Mouse (Mus musculus) heart, adult 11 months (tissue): Measurements from ENCODE around the gene Gm2431.
"Not testable (repeated sequence)": the region's sequence is repeated elsewhere in the genome, so short reads cannot be mapped to it uniquely, and the experiment has no call there.

ENCODE experiments used
- DNase-seq: peaks from one replicate; pipeline ENCODE4 v3.0.0; 2022

The Gm2431 gene

GRCm38 (mm10) chr7:142258254-142258653 lies at the start of gene Gm2431:
Gene Gm2431 (minus strand): TSS chr7:142258354.
- DNase-seq = not testable (repeated sequence)

- not testable (repeated sequence) for DNase-seq
Measured at GRCm38 (mm10) chr7:142303929-142304328, 45.8 kb upstream of the Gm2431 start.

DNA sequence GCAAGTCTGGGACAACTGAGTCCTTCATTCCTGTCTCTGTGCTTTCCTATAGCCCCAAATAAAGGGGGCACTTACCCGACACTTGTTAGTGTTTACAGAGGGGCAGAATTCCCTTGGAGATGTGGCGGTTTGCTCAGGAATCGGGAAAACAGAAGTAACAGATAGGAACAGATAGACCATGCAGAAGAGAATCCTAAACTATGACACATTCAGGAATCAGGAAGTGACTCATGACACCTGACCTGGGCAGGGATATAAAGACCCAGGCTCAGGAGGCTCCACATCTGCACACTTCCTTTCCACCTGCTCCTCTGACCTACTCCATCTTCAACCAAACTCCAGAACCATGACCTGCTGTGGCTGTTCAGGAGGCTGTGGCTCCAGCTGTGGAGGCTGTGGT lies 45.1 kb upstream of the Gm2431 start, which contains the start of gene Krtap5-4:
Gene Krtap5-4 (plus strand): TSS at position 301 of the 400 bp plus-strand sequence.
- DNase-seq = no peak

DNA sequence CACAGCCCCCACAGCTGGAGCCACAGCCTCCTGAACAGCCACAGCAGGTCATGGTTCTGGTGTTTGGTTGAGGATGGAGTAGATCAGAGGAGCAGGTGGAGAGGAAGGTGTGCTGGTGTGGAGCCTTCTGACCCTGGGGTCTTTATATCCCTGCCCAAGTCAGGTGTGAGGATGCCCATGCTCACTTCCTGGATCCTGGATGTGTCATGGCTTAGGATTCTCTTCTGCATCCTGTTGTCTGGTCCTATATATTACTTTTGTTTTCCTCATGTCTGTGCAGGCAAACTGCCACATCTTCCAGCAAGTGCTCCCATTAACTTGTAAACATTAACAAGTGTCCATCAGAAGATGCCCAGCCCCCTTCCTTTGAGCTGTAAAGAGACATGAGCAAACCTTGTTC lies 38.9 kb upstream of the Gm2431 start, which contains the start of gene Krtap5-1:
Gene Krtap5-1 (minus strand): TSS at position 101 of the 400 bp plus-strand sequence.
- DNase-seq = not testable (repeated sequence)

DNA sequence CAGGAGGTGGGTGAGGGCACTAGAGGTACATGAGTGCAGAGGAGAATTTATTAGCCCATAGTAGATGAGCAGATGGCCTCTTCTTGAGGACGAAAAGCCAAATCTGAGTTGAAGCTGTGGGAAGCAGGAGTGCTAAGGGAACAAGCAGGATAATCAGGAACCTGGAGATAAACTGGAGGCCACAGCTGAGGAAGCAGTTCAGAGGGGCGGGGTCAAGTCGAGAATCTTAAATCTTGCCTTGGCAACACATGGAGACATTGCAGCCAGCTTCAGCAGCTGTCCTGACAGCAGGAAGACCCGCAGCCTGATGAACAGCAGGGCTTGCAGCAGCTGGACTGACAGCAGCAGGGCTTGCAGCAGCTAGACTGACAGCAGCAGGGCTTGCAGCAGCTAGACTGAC lies 38.0 kb upstream of the Gm2431 start:
- peak; percentile 85 for DNase-seq

DNA sequence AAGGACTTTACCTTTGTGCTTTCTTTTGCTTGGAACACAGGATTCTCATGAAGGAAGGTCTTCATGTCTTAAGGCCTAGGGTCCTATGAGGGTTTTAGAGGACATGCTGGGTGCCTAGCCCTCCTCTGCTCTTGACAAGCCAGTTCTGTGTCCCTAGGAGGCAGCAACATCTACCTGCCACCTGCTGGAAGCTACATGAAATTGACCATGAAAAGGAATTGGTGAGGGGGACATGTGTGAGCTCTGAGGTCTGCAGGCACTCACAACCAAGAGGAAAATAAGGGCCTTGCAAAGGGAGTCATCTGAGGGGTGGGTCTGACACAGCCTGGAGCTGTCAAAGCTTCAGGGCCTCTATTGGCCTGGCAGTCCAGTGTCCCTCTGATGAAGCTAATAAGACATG lies 37.3 kb upstream of the Gm2431 start:
- DNase-seq = peak; percentile 83

GRCm38 (mm10) chr7:142293851-142294250 lies 35.7 kb upstream of the Gm2431 start:
- DNase-seq = peak; percentile 82

GRCm38 (mm10) chr7:142285910-142286612 lies 27.9 kb upstream of the Gm2431 start:
- peak; percentile 80 for DNase-seq

DNA sequence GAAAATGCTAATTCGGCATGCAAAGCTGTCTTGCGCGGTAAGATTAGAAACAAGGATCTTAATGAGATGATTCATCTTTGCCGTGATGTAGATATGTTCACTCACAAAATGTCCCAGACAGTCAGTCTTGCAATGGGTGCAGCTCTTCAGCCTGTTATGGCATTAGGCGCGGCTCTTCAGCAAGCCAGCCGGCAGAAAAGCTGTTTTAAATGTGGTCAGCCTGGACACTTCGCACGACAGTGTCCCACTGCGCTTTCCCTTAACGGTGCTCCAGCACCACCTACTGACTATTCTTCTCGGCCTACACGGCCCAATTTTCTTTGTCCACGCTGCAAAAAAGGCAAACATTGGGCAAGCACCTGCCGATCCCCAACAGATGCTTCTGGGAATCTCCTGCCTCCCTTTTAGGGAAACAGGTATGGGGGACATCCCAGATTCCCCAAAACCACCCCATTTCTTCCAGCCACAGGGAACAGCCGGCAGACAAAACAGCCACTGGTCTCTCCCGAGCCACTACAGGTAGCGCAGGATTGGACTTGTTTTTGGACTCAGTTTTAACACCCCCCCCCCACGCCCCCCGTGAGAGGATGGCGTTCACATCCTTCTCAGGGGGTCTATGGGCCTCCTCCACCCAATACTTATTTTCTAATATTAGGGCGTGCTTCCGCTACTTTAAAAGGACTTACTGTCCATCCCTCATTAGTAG lies 27.1 kb upstream of the Gm2431 start:
- DNase-seq = peak; percentile 92

- peak; percentile 97 for DNase-seq
Measured at GRCm38 (mm10) chr7:142284615-142285080, 26.5 kb upstream of the Gm2431 start.

- DNase-seq = peak; percentile 96
Measured at GRCm38 (mm10) chr7:142284023-142284591, 26.0 kb upstream of the Gm2431 start.

- not testable (repeated sequence) for DNase-seq
Measured at GRCm38 (mm10) chr7:142282847-142283246, 24.7 kb upstream of the Gm2431 start.

DNA sequence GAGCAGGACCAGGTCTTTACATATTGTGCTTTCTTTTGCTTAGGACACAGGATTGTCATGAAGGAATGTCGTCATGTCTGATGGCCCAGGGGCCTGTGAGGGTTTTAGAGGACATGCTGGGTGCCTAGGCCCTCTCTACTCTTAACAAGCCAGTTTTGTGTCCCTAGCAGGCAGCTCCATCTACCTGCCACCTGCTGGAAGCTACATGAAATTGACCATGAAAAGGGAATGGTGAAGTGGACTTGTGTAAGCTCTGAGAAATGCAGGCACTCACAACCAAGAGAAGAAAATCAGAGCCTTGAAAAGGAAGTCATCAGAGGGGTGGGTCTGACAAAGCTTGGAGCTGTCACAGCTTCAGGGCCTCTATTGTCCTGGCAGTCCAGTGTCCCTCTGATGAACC lies 21.1 kb upstream of the Gm2431 start:
- not testable (repeated sequence) for DNase-seq

GRCm38 (mm10) chr7:142278183-142278582 lies 20.0 kb upstream of the Gm2431 start:
- not testable (repeated sequence) for DNase-seq

DNA sequence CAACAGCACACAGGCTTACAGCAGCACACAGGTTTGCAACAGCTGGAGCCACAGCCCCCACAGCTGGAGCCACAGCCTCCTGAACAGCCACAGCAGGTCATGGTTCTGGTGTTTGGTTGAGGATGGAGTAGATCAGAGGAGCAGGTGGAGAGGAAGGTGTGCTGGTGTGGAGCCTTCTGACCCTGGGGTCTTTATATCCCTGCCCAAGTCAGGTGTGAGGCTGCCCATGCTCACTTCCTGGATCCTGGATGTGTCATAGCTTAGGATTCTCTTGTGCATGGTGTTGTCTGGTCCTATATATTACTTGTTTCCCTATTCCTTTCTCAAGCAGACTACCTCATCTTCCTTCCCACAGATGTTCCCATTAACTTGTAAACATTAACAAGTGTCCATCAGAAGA lies 16.1 kb upstream of the Gm2431 start, which contains the start of gene Gm4559:
Gene Gm4559 (minus strand): TSS at position 101 of the 400 bp plus-strand sequence.
- not testable (repeated sequence) for DNase-seq

DNA sequence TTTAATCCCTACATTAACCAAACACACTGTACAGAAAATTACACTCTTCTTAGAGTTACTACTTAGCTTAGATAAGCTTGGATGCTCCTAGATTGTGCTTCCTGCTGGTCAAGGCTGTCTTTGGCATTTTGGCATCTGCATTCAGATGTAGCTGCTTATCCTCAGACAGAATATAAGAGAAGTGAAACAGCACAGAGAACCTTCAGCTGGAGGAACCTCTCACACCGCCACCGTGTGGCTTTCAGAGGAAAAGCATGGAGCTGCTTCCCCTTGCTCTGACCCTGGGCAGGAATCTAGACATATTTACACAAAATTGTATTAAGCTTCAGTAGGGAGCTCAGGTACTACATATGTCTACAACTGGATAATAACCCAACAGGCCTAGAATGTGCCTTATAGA lies 2.6 kb downstream of the Gm2431 start:
- no peak for DNase-seq

DNA sequence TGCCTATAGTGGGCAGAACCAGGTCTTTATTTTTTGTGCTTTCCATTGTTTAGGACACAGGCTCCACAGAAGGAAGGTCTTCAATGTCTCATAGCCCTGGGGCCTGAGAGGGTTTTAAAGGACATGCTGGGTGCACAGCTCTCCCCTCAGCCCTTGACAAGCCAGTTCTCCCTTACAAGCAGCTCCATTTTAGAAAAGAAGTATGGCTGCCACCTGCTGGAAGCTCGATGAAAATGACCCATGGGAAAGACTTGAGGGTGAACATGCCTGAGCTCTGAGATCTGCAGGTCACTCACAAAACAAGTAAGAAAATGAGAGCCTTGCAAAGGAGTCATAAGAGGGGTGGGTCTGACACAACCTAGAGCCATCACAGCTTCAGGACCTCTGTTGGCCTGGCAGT lies 8.3 kb downstream of the Gm2431 start:
- DNase-seq = no peak

GRCm38 (mm10) chr7:142240978-142241377 lies 17.2 kb downstream of the Gm2431 start, which contains the start of gene Gm40460:
Gene Gm40460 (minus strand): TSS chr7:142241078.
- no peak for DNase-seq

GRCm38 (mm10) chr7:142231540-142231939 lies 26.6 kb downstream of the Gm2431 start:
- no peak for DNase-seq

DNA sequence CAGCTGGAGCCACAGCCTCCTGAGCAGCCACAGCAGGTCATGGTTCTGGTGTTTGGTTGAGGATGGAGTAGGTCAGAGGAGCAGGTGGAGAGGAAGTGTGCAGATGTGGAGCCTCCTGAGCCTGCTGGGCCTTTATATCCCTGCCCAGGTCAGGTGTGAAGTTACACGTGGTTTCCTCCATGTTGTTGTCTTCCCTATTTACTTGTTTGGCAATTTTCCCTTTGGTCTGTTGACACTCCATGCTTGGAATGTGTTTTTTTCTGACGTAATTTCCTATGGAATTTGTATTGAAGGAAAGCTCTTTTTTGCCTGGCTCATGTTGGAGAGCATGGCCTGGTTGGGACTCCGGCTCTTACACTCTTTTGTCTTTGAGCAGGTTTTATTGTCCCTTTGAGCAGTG lies 28.3 kb downstream of the Gm2431 start, which contains the start of gene Krtap5-5:
Gene Krtap5-5 (minus strand): TSS at position 101 of the 400 bp plus-strand sequence.
- not testable (repeated sequence) for DNase-seq

GRCm38 (mm10) chr7:142224518-142224917 lies 33.6 kb downstream of the Gm2431 start:
- no peak for DNase-seq

DNA sequence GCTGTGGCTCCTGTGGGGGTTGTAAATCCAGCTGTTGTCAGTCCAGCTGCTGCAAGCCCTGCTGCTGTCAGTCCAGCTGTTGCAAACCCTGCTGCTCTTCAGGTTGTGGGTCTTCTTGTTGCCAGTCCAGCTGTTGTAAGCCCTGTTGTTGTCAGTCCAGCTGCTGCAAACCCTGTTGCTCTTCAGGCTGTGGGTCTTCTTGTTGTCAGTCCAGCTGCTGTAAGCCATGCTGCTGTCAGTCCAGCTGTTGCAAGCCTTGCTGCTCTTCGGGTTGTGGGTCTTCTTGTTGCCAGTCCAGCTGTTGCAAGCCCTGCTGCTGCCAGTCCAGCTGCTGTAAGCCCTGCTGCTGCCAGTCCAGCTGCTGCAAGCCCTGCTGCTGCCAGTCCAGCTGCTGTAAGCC lies 46.0 kb downstream of the Gm2431 start:
- DNase-seq = peak; percentile 72

GRCm38 (mm10) chr7:142211559-142211958 lies 46.6 kb downstream of the Gm2431 start, which contains the start of gene Gm7579:
Gene Gm7579 (plus strand): TSS chr7:142211859.
- peak; percentile 56 for DNase-seq
